Mouse (Mus musculus) ES-Bruce4 (cell line): ENCODE measurements around the gene Olfr690.

Experiments
- CTCF ChIP-seq: IDR thresholded peaks from one replicate; pipeline ENCODE4 v1.8.1; 2011; ENCODE audit warnings: low read depth, low read length
- EP300 ChIP-seq: IDR thresholded peaks from 2 replicates; pipeline ENCODE4 v1.6.1; 2011; ENCODE audit warnings: low read depth, low read length; ENCODE audit not compliant: insufficient read depth
- POLR2A ChIP-seq: IDR thresholded peaks from one replicate; pipeline ENCODE4 v1.8.1; 2011; ENCODE audit warnings: low read length; ENCODE audit not compliant: insufficient read depth

- TF ChIP-seq CTCF (no peak), EP300 (no peak), POLR2A (no peak)
These were observed 39.0 kb upstream of the Olfr690 start for GRCm38 (mm10) chr7:105372912-105373311.
